Mouse (Mus musculus) neural tube, embryonic 15.5 days (tissue): ENCODE data around the gene Pitx1. TPM values are rescaled to one million over a fixed set of nuclear protein-coding genes. Genes with fewer than 3 reads are reported as not detected.

ENCODE experiments used
- ATAC-seq: fragments of 200-750 bp; cut with Nextera tagmentation; 2 replicates; pipeline ENCODE4 v1.8.0; 2017; ENCODE audit warnings: mild to moderate bottlenecking, moderate TSS enrichment, moderate library complexity; ENCODE audit not compliant: low FRiP score
- H3K27ac ChIP-seq: fragments of 300-500 bp; sonication (generic); replicated peaks from 2 replicates; pipeline ENCODE4 v1.5.1; 2015; ENCODE audit warnings: mild to moderate bottlenecking, inconsistent platforms
- H3K27me3 ChIP-seq: fragments of 300-500 bp; sonication (generic); replicated peaks from 2 replicates; pipeline ENCODE4 v1.6.1; 2015; ENCODE audit warnings: inconsistent platforms
- H3K36me3 ChIP-seq: fragments of 300-500 bp; sonication (generic); 2 replicates; pipeline ENCODE4 v1.6.1; 2015; ENCODE audit warnings: inconsistent platforms
- H3K4me1 ChIP-seq: fragments of 300-500 bp; sonication (generic); 2 replicates; pipeline ENCODE4 v1.6.1; 2015; ENCODE audit warnings: inconsistent platforms
- H3K4me2 ChIP-seq: fragments of 300-500 bp; sonication (generic); 2 replicates; pipeline ENCODE4 v1.6.1; 2015; ENCODE audit warnings: inconsistent platforms, mild to moderate bottlenecking, moderate library complexity
- H3K4me3 ChIP-seq: fragments of 300-500 bp; sonication (generic); replicated peaks from 2 replicates; pipeline ENCODE4 v1.5.1; 2015; ENCODE audit warnings: mild to moderate bottlenecking, inconsistent platforms
- H3K9ac ChIP-seq: fragments of 300-500 bp; sonication (generic); replicated peaks from 2 replicates; pipeline ENCODE4 v1.6.1; 2015; ENCODE audit warnings: mild to moderate bottlenecking, inconsistent platforms
- H3K9me3 ChIP-seq: fragments of 300-500 bp; sonication (generic); replicated peaks from 2 replicates; pipeline ENCODE4 v1.6.1; 2016; ENCODE audit warnings: inconsistent platforms
- whole genome bisulfite sequencing: fragments of 180-500 bp; shearing (Covaris S2); methylation state at CpG from one replicate; pipeline ENCODE4 v1.1.7; 2015; ENCODE audit warnings: mixed read lengths; 5-methylcytosine and 5-hydroxymethylcytosine counted together
- polyA plus RNA-seq: library from polyadenylated mRNA; unstranded; fragments of >200 nt; fragmentation: Nextera tagmentation; extraction: Ambion mirVana; gene quantifications from 2 replicates; pipeline ENCODE4 v1.2.1, GENCODE M21; 2015

Gene Pitx1
- polyA plus RNA-seq, 1 experiment from 2014 or later, result not detected

DNA sequence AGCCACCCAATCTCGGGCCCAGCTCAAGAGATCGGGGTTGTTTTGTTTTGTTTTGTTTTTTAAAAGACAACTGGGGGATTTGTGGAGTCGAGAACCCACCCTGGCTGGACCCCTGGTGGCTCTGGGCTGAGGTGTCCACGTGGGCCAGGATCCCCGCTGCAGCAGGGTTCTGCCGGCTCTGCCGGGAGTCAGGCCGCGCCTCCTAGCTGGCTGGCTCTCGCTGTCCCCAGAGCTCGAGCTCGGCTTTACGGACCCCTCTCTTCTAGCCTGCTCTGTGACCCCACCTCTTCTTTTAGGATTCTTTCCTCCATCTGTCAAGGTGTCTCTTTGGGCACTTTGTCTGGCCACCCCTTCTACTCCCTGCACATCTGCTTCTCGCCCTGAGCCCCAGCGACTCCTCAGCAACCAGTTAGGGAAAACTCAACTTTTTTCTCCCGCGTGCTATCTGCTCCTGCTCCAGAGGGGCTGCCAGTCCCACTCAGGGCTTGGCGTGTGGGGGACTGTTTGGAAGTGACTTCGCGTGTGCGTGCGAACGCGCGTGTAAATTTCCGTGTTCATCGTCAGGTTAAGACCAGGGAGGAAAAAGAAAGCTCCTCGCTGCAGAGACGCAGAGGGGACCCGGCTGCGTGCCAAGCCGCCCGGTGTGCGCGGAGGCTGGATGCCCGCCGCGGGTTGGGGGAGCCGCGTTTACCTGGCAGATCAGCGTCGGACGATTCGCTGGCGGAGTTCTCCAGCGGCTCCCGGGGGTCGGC is 5.7 kb downstream of the Pitx1 start:
- Histone ChIP-seq H3K27me3 (peaks cover 89% of the 10 kb centered on the region), H3K4me3 (0 out of 2 replicates have a peak overlapping the region, but pooled peaks have one; percentile 14), H3K9ac (no peak overlapping the region), H3K4me1 (peaks cover 20% of the 10 kb centered on the region), H3K4me2 (peak overlapping the region; percentile 27), H3K36me3 (no peaks in the 10 kb centered on the region), H3K27ac (no peak overlapping the region), H3K9me3 (no peaks in the 10 kb centered on the region)
- under 1% methylated on average over 48 of the region's 48 CpGs for WGBS
- no peak for ATAC-seq

DNA sequence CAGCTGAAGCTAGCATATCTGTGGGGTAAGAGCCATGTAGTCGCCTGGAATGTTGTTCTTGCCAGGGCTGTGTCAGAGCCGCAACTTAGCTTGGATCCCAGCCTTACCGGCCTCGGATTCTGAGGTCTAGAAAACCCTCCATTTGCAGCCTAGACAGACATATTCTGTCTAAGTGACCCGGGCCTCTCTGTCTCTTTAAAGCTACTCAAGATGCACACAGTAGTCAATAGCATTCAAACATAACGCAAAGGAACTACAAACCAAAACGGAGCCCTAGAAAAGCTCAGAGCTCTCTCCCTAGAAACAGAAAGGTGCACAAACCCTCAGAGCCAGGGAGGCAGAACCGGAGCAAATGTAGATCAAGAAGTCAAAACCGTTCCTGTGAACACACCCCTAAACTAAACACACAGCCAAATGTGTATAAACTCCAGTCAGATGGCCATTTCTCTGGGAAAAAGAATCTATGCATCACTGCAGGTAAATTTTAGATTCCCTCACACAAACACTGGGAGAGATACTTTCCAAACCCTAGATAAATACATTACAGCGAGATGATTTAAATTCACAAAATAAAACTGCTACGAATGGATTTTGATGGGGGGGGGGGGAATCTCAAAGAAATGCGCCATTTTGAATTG is 6.9 kb downstream of the Pitx1 start:
- H3K4me3 ChIP-seq, result no peak overlapping the region
- H3K4me1 ChIP-seq, result peaks cover 21% of the 10 kb centered on the region
- no peak overlapping the region for H3K9ac ChIP-seq
- H3K27me3 ChIP-seq, result peaks cover 89% of the 10 kb centered on the region
- H3K4me2 ChIP-seq, result no peak overlapping the region
- H3K9me3 ChIP-seq, result no peaks in the 10 kb centered on the region
- 1% methylated on average over 12 of the region's 12 CpGs for WGBS
- no peak for ATAC-seq
- no peak overlapping the region for H3K27ac ChIP-seq
- H3K36me3 ChIP-seq, result no peaks in the 10 kb centered on the region

DNA sequence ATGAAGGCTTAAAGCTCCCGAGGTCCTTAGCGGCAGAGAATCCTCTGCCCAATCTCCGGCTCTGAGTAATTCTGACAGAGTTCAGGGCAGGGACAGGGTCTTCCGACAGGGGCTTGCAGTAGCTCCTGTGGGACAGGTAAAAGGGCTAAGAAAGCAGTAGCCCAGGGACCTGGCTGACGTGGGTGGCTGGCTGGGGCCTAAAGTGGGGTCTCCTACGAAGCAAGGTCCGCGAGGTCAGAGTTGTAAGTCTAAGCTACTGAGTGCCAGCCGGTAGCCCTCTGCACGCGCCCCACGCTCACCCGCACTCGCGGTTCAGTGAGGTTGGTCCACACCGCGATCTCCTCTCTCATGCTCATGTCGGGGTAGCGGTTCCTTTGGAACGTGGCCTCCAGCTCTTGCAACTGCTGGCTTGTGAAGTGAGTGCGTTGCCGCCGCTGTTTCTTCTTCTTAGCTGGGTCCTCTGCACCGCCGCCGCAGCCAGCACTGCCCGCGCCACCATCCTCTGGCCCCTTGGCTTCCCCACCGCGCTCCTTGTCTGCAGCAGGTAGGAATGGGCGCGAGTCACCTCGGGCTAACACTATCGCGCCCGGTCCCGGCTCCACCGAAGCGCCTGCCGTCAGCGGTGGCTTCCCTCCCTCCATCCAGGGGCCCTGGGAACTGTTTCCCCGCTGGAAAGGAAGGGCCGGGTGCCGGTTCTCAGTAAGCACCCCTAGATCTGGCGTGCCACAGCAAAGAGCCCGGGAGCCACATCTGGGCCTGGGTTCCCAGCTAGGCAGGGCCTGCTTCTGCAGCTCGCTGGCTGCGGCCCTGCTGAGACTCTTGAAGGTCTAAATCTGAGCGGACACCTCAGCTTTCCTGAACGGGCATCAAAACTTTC is 7.6 kb downstream of the Pitx1 start:
- H3K27ac ChIP-seq, result no peak overlapping the region
- H3K9ac ChIP-seq, result no peak overlapping the region
- peaks cover 89% of the 10 kb centered on the region for H3K27me3 ChIP-seq
- H3K36me3 ChIP-seq, result no peaks in the 10 kb centered on the region
- H3K4me2 ChIP-seq, result no peak overlapping the region
- peaks cover 21% of the 10 kb centered on the region for H3K4me1 ChIP-seq
- no peaks in the 10 kb centered on the region for H3K9me3 ChIP-seq
- under 1% methylated on average over 50 of the region's 50 CpGs for WGBS
- ATAC-seq, result no peak
- no peak overlapping the region for H3K4me3 ChIP-seq

DNA sequence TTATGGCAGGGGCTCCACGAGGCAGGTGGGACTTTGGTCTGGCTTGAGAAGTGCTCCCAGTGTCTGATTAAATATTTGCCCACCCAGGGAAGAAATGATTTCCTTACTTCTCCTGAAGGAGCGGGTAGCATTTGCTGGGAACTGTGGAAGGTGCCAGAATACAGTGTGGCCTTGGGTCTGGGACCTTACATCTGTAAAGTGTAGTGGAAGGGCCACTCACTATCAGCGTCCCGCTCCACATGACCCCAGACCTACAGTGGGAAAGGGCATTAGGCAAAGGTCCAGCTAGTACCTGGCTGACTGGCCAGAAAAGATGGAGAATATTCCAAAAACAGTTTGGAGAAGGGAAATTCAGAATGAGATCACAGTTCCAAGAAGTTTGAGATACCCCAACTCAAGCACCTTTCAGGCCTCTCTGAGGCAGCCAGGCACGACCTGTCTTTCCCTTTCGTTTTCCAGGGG is 8.3 kb downstream of the Pitx1 start:
- H3K36me3 ChIP-seq, result no peaks in the 10 kb centered on the region
- peaks cover 89% of the 10 kb centered on the region for H3K27me3 ChIP-seq
- no peak overlapping the region for H3K27ac ChIP-seq
- no peak overlapping the region for H3K4me3 ChIP-seq
- ATAC-seq, result no peak
- no peak overlapping the region for H3K4me2 ChIP-seq
- H3K9ac ChIP-seq, result no peak overlapping the region
- WGBS, result 1% methylated on average over 6 of the region's 6 CpGs
- peaks cover 21% of the 10 kb centered on the region for H3K4me1 ChIP-seq
- H3K9me3 ChIP-seq, result no peaks in the 10 kb centered on the region

DNA sequence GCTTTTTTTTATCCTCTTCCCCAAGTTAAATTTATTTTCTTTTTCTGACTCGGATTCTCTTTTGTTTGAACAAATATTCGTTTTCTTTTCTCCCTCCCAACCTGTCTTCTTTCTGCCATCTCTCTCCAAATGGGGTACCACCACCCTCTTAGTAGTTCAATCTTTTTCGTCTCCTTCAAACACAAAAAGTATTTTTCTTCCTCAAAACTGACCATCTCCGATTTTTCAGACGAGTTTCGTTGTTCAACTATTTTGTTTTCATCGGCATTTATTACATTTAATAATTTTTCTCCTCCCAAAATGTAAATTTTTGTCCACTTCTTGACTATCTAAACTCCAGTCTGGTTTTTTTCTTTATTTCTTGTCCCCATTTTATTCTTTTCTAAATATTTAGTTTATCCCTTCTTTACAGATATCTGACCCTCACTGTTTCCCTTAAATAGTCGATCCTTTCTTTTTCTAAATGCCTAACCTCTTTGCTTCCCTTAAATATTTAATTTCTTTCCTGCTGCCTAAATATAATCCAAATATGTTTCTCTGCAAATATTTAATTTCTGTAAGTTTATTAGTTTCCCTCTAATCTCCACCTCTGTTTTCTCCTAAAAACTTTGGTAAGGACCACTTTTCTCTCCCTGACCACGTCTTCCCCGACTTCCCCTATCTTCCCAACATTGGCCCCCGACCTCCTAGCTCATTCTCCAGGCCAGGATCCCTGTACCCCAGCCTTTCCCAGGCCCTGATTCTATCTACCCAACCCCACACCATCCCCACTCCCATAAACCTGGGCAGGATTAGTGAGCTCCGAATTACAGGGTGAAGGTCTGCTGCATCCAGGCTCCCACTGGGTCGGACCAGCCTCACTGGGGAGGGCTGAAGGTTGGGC is 9.0 kb downstream of the Pitx1 start:
- H3K4me3 ChIP-seq, result no peak overlapping the region
- H3K9ac ChIP-seq, result no peak overlapping the region
- H3K27me3 ChIP-seq, result peaks cover 89% of the 10 kb centered on the region
- WGBS, result 4% methylated on average over 13 of the region's 13 CpGs
- no peaks in the 10 kb centered on the region for H3K9me3 ChIP-seq
- ATAC-seq, result no peak
- peaks cover 21% of the 10 kb centered on the region for H3K4me1 ChIP-seq
- no peak overlapping the region for H3K27ac ChIP-seq
- no peak overlapping the region for H3K4me2 ChIP-seq
- no peaks in the 10 kb centered on the region for H3K36me3 ChIP-seq

DNA sequence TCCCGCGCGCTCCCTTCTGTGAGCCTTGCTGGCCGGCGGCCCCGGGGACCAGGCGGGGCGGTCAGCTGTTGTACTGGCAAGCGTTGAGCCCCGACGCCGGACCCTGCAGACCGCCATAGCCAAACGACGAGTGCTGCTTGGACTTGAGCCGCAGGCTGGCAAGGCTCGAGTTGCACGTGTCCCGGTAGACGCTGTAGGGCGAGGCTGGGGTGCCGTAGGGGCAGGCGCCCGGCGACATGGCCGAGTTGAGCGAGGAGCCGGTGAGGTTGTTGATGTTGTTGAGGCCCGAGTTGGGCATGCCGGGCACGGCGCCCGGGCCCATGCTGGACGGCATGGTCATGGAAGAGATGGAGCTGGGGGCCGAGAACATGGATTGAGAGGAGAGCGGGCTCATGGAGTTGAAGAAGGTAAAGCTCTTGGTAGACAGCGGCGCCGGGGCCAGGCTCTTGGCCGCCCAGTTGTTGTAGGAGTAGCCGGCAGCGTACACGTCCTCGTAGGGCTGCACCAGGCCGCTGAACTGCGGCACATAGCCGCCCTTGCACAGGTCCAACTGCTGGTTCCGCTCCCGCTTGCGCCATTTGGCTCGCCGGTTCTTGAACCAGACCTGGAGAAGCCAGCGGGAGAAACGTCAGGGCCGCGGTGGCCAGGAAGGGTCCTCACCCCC is 9.9 kb downstream of the Pitx1 start:
- no peak overlapping the region for H3K4me3 ChIP-seq
- H3K4me2 ChIP-seq, result no peak overlapping the region
- H3K9ac ChIP-seq, result no peak overlapping the region
- no peak for ATAC-seq
- WGBS, result 4% methylated on average over 56 of the region's 56 CpGs
- no peaks in the 10 kb centered on the region for H3K9me3 ChIP-seq
- H3K36me3 ChIP-seq, result no peaks in the 10 kb centered on the region
- H3K4me1 ChIP-seq, result peaks cover 14% of the 10 kb centered on the region
- no peak overlapping the region for H3K27ac ChIP-seq
- peaks cover 89% of the 10 kb centered on the region for H3K27me3 ChIP-seq

DNA sequence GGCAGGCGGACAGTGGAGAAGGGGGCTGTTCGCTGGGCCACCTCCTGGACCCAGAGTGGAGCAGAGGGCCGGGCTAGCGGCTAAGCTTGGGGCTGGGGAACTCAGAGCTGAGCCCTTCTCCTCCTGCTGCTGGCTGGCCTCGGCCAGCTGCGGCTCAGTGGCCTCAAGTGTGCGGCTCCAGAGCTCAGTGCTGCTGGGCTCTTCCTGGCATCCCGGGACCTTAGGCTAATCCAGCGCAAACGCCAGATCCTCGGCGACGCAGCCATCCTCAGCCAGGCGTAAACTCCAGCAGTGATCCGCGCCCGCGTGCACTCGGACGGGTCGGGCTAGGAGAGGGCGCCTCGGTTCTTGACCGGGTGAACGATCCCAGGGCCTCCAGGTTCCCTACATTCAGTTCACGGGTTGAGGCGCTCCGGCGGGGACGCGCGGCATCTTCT is 10.7 kb downstream of the Pitx1 start:
- no peak overlapping the region for H3K4me3 ChIP-seq
- no peak overlapping the region for H3K27ac ChIP-seq
- H3K4me2 ChIP-seq, result no peak overlapping the region
- H3K9me3 ChIP-seq, result no peaks in the 10 kb centered on the region
- no peak for ATAC-seq
- peaks cover 7% of the 10 kb centered on the region for H3K4me1 ChIP-seq
- H3K9ac ChIP-seq, result no peak overlapping the region
- WGBS, result 3% methylated on average over 32 of the region's 32 CpGs
- no peaks in the 10 kb centered on the region for H3K36me3 ChIP-seq
- H3K27me3 ChIP-seq, result peaks cover 83% of the 10 kb centered on the region

DNA sequence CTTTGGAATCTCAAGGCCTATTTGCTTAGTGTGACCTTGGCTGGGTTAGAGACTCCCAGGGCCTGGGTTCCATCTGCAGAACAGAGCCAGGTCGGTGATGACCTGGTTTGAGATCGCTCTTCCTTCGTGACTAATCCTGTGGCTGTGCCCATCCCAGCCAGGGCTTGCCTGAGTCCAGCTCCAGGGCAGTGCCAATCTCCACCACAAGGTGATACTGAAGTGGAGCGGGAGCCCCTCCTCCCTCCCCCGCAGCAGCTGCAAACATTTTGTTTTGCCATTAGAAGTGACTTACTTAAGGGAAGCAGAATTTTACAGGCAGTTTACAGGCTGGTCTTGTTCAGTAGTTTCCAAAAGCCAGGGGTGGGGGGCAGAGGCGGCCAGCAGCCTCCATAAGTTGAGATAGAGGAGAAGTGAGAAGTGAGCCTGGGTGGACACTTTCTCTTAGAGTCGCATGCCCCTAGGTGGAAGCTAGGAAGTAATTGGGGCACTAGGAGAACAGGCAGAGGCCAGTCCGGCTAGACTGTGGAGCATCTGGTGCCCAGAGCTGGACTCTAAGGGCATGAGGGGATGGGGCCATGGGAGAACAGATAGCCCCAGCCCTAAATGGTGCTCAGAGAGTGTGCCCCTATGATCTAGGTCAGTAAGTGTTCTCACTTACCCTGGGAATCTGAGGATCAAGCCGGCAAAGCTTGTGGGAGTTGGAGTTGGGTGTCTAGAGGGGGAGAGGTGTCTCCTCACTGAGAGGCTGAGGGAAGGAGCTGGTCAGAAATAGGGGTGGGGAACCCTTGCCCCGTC is 11.6 kb downstream of the Pitx1 start:
- H3K4me2 ChIP-seq, result no peak overlapping the region
- no peak overlapping the region for H3K4me3 ChIP-seq
- no peak overlapping the region for H3K27ac ChIP-seq
- no peaks in the 10 kb centered on the region for H3K36me3 ChIP-seq
- H3K4me1 ChIP-seq, result peaks cover 7% of the 10 kb centered on the region
- WGBS, result 14% methylated on average over 10 of the region's 10 CpGs
- no peak for ATAC-seq
- H3K27me3 ChIP-seq, result peaks cover 76% of the 10 kb centered on the region
- no peaks in the 10 kb centered on the region for H3K9me3 ChIP-seq
- no peak overlapping the region for H3K9ac ChIP-seq

DNA sequence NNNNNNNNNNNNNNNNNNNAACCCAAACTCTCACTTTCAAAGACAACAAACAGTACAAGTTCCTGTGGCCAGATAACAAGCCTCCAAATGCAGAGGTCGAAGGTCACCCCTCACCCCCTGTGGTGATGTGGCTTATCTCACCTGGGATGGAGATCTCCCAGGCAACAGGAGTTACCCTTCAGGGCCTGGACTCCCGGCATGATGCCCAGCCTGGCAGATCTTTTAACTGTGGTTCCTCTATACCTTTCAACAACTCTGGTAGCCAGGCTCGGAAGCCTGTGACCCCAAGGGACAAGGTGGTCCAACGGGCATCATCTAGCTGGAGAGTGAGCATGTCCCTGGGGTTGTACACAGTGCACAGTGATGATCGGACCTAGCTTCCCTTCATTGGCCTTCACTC is 13.5 kb downstream of the Pitx1 start:
- H3K4me3 ChIP-seq, result no peak overlapping the region
- peaks cover 71% of the 10 kb centered on the region for H3K27me3 ChIP-seq
- peaks cover 7% of the 10 kb centered on the region for H3K4me1 ChIP-seq
- no peaks in the 10 kb centered on the region for H3K36me3 ChIP-seq
- H3K9ac ChIP-seq, result no peak overlapping the region
- ATAC-seq, result no peak
- WGBS, result 68% methylated on average over 5 of the region's 5 CpGs
- no peaks in the 10 kb centered on the region for H3K9me3 ChIP-seq
- no peak overlapping the region for H3K27ac ChIP-seq
- H3K4me2 ChIP-seq, result no peak overlapping the region

DNA sequence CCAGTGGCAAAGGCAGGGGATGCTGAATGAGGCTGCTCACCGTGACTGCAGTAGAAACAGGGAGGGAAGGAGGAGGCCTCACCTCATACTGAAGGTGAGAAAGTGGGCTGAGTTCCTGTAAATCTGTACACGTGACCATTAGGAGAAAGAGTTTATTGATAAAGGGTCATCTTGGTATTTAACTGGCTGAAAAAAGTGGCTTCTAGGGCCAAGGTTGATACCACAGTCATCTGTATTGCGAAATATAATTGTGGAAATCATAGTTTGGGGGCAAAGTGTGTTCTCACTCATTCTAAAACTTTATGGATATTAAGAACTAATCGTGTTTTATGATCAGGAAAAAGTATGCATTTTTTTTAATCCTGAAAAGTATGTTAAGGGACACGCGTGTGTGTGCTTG is 21.2 kb downstream of the Pitx1 start:
- no peaks in the 10 kb centered on the region for H3K9me3 ChIP-seq
- H3K9ac ChIP-seq, result no peak overlapping the region
- H3K4me1 ChIP-seq, result no peaks in the 10 kb centered on the region
- H3K27ac ChIP-seq, result no peak overlapping the region
- no peak overlapping the region for H3K4me2 ChIP-seq
- H3K36me3 ChIP-seq, result no peaks in the 10 kb centered on the region
- H3K4me3 ChIP-seq, result no peak overlapping the region
- 82% methylated on average over 6 of the region's 6 CpGs for WGBS
- no peak for ATAC-seq
- peaks cover 19% of the 10 kb centered on the region for H3K27me3 ChIP-seq
